Mouse (Mus musculus) lung, adult 2 months (tissue): ENCODE data around the gene Gimap4. TPM values are rescaled to one million over a fixed set of nuclear protein-coding genes. Genes with fewer than 3 reads are reported as not detected.

Experiments used
- DNase-seq: peaks from one replicate; pipeline ENCODE4 v3.0.0; 2022
- H3K4me1 ChIP-seq: fragments of 200-500 bp; 2 replicates; pipeline ENCODE4 v1.6.1; 2011; ENCODE audit warnings: low read length; ENCODE audit not compliant: control insufficient read depth, insufficient read depth
- H3K4me3 ChIP-seq: fragments of 200-500 bp; replicated peaks from 2 replicates; pipeline ENCODE3; 2011; ENCODE audit warnings: low read depth, mild to moderate bottlenecking, control low read depth, low read length; ENCODE audit errors: extremely low read depth
- CTCF ChIP-seq: fragments of 200-500 bp; IDR thresholded peaks from 2 replicates; pipeline ENCODE4 v1.5.1; 2011; ENCODE audit warnings: mild to moderate bottlenecking, low read length, control low read depth; ENCODE audit not compliant: insufficient read depth
- POLR2A ChIP-seq: fragments of 200-500 bp; IDR thresholded peaks from 2 replicates; pipeline ENCODE4 v1.6.1; 2011; ENCODE audit warnings: low read depth, mild to moderate bottlenecking, control low read depth, low read length, borderline replicate concordance; ENCODE audit errors: extremely low read depth
- WGBS: fragments of 180-500 bp; shearing (Covaris S2); methylation state at CpG from one replicate; pipeline ENCODE4 v1.1.7; 2018; 5-methylcytosine and 5-hydroxymethylcytosine counted together
- polyA plus RNA-seq: library from polyadenylated mRNA; depleted of rRNA; stranded (reverse); fragments of >200 nt; gene quantifications from 2 replicates; pipeline ENCODE4 v1.2.3, GENCODE M21; 2012

Gimap4 gene
- polyA plus RNA-seq, 1 experiment, result 58.9 TPM

DNA sequence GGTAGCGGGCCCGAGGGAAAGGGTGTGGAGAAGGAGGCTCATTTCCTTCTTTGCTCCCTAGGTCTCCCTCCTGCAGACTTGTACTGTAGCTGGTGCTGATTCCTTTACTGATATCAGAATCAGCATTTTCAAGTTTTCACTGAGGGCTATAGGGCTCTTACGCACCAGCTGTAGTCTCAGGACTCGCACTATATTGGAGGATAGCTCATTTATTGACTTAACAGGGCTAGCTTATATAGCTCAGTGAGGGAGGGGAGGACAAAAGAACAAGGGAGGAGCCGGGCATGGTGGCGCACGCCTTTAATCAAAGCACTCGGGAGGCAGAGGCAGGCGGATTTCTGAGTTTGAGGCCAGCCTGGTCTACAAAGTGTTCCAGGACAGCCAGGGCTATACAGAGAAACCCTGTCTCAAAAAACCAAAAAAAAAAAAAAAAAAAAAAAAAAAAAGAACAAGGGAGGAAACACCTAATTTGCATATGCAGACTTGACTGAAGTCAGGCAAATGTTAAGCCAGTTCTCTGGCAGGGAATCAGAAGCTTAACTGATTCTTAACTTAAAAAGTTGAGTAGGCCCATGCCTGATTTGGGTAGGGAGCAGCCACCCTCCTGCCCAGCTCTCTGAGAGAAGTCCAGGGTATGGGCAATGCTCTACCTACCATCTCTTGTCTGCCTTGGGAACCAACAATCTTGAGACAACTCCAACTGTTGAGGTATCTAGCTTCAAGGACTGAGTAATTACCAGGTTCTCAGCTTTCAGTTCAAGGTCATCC, 9.9 kb upstream of the Gimap4 start:
- no peak for TF ChIP-seq POLR2A
- no peak for TF ChIP-seq CTCF
- Histone ChIP-seq H3K4me3 (no peak overlapping the region), H3K4me1 (0 out of 2 replicates have a peak, but pooled peaks cover 3% of the 10 kb centered on the region)
- WGBS, result 94% methylated on average over 9 of the region's 9 CpGs
- DNase-seq, result no peak

DNA sequence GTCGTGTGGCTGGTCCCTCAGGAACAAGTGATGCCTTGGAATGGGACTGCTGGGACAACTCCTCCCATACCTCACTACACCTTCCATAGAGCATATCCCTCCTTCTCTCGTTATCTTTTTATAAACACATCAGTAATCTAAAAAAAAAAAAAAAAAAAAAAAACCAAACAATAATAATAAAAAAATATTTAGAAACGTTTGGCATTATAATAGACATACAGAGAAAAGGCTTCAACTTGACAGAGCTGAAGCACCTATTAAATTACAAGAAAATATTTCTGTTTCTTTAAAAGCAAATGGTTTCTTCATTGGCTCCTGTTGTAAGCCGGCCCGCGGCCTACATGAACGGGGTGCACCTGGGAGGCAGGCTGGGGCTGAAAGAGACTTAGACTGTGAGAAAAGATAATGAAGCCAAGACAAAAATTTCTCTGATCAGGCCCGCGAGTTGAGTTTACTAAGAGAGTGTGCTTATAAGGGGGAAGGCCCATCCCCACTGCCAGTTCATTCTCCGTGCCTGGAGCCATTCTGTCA, 8.9 kb upstream of the Gimap4 start:
- no peak for TF ChIP-seq CTCF
- TF ChIP-seq POLR2A, result no peak
- peak; percentile 20 for DNase-seq
- H3K4me1 ChIP-seq, result peaks cover 3% of the 10 kb centered on the region; the same call in 1 of the 2 replicates
- WGBS, result 36% methylated on average over 10 of the region's 10 CpGs
- peak overlapping the region; percentile 68 for H3K4me3 ChIP-seq

DNA sequence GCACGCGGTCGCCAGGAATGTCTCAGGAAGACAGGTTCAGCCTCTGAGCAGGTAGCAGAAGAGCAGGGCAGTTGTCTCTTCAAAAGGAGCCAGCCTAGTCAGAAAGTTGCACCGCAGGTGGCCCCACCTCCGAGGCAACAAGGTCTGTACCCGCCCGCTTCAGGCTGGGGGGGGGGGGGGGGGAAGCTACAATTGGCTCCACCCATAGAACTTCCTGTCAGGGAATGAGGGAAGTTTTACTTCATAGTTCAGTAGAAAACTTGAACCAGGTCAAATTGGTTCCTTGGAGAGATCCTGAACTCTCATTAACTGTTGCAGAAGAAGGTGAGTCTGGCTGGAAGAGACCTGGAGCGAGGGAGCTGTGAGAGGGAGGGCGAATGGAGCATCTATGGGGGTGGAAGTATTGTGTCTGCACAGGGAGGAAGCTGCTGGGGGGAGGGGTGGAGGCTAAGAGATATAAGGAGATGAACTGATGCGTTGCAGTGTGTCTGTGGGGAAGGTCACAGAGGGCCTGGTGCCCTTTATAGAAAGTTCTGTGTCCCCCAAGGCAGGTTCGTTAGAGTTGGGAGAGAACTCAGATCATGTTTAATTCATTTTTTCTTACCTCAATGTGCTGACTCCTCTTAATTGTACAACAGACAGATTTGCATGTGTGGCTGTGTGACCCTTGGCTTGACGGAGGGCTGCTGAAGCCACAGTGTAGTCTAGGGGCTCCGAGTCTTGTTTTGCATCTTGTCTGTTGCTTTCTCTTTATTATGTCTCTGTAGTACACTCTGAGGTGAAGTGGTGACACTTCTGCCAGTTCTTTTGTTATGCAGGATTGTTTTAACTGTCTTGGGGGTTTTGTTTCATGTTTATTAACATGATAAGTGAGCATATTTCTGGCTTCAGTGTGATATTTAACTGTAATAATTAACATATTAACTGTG, 8.2 kb upstream of the Gimap4 start, which contains the start of gene Gimap9:
TSS of gene Gimap9 (plus strand) at position 199 of the 929 bp plus-strand sequence.
- 19% methylated on average over 13 of the region's 13 CpGs for WGBS

DNA sequence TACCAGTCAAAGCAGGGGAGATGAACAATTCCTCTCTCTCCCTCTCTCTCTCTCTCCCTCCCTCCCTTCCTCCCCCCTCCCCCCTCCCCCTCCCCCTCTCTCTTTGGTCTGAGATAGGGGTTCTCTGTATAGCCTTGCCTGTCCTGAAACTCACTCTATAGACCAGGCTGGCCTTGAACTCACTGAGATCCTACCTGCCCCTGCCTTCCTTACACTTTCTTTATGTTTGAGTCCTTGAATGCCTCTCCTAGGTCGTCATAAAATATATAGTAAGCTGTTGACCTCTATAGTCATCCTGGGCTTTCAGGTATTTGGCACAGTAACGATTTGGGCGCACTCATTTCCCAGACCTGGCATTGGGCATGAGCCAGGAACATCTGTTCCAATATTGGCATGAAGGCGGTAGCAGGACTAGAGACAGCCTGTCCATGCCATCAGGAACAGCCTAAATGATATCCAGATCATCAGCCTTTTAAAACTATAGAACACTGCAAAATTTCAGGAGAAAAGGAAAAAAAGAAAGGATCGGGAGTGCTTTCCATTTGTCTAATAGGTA, 7.4 kb upstream of the Gimap4 start:
- DNase-seq, result no peak
- 56% methylated on average over 5 of the region's 5 CpGs for WGBS
- TF ChIP-seq CTCF (no peak), POLR2A (no peak)
- Histone ChIP-seq H3K4me1 (peaks cover 3% of the 10 kb centered on the region), H3K4me3 (no peak overlapping the region)

More for the DNA sequence above, 8.2 kb upstream of the Gimap4 start, which contains the start of gene Gimap9:
- peak; percentile 37 for DNase-seq
- H3K4me1 ChIP-seq, result peaks cover 3% of the 10 kb centered on the region; the same call in 1 of the 2 replicates
- TF ChIP-seq POLR2A, result peak; percentile 45; the same call in 1 of the 2 replicates
- TF ChIP-seq CTCF, result no peak
- H3K4me3 ChIP-seq, result peak within 1 kb of the TSS; percentile 68

DNA sequence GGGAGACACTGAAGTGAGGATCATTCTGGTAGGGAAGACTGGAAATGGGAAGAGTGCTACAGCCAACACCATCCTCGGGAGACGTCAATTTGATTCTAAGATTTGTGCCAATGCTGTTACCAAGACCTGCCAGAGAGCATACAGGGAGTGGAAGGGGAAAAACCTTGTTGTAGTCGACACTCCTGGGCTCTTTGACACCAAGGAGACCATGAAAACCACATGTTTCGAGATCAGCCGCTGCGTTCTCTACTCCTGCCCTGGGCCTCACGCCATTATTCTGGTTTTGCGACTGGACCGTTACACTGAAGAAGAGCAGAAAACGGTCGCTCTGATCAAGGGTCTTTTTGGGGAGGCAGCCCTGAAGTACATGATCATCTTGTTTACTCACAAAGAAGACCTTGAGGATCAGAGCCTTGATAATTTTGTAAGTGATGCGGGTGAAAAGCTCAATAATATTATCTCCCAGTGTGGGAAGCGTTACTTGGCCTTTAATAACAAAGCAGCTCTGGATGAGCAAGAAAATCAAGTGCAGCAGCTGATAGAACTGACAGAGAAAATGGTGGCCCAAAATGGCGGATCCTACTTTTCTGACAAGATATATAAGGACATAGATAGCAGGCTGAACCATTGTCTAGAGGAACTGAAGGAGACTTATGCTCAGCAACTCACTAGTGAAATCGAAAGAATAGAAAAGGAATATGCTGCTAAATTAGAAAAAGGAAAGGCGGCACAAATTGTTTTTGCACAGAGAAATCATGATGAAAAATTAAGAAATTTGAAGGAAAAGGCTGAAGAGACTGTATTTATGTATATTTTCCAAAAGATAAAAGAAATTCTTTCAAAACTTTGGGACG, 6.6 kb upstream of the Gimap4 start:
- WGBS, result 86% methylated on average over 17 of the region's 17 CpGs
- no peak for DNase-seq
- no peak overlapping the region for H3K4me3 ChIP-seq
- peaks cover 4% of the 10 kb centered on the region for H3K4me1 ChIP-seq
- TF ChIP-seq CTCF (no peak), POLR2A (no peak)

DNA sequence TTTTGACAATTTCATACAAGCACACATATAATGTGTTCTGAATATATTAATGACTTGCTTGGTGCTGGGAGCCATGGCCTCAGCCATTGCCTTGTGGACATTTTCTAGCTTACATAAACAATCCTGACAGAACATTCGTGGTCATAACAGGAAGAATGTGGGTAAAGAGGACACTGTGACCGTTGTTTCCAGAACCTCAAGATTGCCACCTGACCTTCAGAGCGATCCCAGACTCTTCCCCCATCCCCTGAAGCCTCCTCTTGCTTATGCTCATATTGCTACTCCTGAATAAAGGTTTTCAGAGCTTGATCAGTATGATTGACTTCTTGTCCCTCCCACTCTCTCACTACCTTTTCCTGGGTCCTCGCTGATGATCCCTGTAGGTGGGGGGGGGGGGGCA, 6.0 kb upstream of the Gimap4 start:
- 48% methylated on average over 4 of the region's 4 CpGs for WGBS
- TF ChIP-seq CTCF (no peak), POLR2A (no peak)
- no peak for DNase-seq
- Histone ChIP-seq H3K4me1 (peaks cover 4% of the 10 kb centered on the region), H3K4me3 (no peak overlapping the region)

DNA sequence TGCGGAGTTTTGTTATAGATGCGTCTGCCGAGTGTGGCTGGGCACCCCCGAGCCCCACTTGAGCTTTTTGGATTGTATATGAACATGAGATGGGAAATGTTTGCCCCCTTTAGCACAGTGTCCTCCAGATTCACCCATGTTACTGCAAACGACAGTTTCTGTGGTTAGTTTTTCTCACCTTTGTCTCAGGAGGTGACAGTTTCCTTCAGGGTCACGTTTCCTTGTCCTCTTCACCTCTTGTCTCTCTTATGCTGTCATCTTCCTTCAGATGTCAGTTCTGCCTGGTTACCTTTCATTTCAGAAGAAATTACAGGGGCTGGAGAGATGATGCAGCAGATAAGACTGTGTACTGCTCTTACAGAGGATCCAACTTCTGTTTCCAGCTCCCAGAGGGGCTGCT, 4.6 kb upstream of the Gimap4 start:
- WGBS, result 79% methylated on average over 6 of the region's 6 CpGs
- peaks cover 4% of the 10 kb centered on the region for H3K4me1 ChIP-seq
- no peak for TF ChIP-seq POLR2A
- no peak for TF ChIP-seq CTCF
- H3K4me3 ChIP-seq, result no peak overlapping the region
- no peak for DNase-seq

DNA sequence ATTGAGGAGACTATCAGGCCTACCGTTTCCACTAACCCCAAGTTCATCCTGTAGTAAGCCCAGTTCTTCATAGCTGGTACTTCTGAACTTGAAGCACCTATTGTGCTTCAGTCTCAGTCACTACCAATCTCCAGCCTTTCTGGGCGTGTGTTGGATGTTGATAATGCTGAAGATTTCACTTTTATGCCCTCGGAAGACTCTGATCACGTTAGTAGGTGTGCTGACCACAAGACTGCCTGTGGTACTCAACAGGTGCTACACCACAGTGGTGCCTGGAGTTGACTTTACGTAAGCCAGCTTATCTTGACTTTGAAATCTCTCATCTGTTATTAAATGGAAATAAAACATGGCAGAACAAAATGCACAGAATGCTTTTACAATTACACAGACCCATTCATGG, 3.9 kb upstream of the Gimap4 start:
- no peak overlapping the region for H3K4me3 ChIP-seq
- DNase-seq, result no peak
- WGBS, result 77% methylated on average over 5 of the region's 5 CpGs
- peaks cover 4% of the 10 kb centered on the region for H3K4me1 ChIP-seq
- TF ChIP-seq CTCF, result no peak
- no peak for TF ChIP-seq POLR2A
